Mouse (Mus musculus) hindbrain, embryonic 10.5 days (tissue): ENCODE measurements at regions not wholly inside any gene's neighbourhood (a gene's known extent, or its start where the extent isn't known, plus 50 kb on each side); places are given as distances from the start of the nearest gene placed in this dataset.

Experiments used
- DNase-seq: peaks from one replicate; pipeline ENCODE4 v3.0.0-alpha.2; 2017; ENCODE audit warnings: low spot score
- H3K27ac ChIP-seq: fragments of 300-500 bp; sonication (generic); 2 replicates; pipeline ENCODE4 v1.5.1; 2016; ENCODE audit warnings: mild to moderate bottlenecking, moderate library complexity
- H3K27me3 ChIP-seq: fragments of 300-500 bp; sonication (generic); 2 replicates; pipeline ENCODE4 v1.6.1; 2016; ENCODE audit warnings: mild to moderate bottlenecking; ENCODE audit not compliant: poor library complexity, insufficient read depth, severe bottlenecking
- H3K36me3 ChIP-seq: fragments of 300-500 bp; sonication (generic); 2 replicates; pipeline ENCODE4 v1.6.1; 2016; ENCODE audit warnings: mild to moderate bottlenecking, moderate library complexity
- H3K4me1 ChIP-seq: fragments of 300-500 bp; sonication (generic); replicated peaks from 2 replicates; pipeline ENCODE4 v1.6.1; 2016; ENCODE audit warnings: mild to moderate bottlenecking
- H3K4me3 ChIP-seq: fragments of 300-500 bp; sonication (generic); 2 replicates; pipeline ENCODE4 v1.5.1; 2016; ENCODE audit warnings: mild to moderate bottlenecking, moderate library complexity
- H3K9me3 ChIP-seq: fragments of 300-500 bp; sonication (generic); 2 replicates; pipeline ENCODE4 v1.6.1; 2016; ENCODE audit warnings: mild to moderate bottlenecking, moderate library complexity
- WGBS: fragments of 180-500 bp; shearing (Covaris S2); methylation state at CpG from one replicate; pipeline ENCODE4 v1.1.7; 2016; 5-methylcytosine and 5-hydroxymethylcytosine counted together

- H3K27ac ChIP-seq = no peak overlapping the region
These were observed 208.3 kb downstream of the Bcl2l11 start for GRCm38 (mm10) chr2:128334143-128334470.

GRCm38 (mm10) chr2:128334757-128335500, 209.1 kb downstream of the Bcl2l11 start:
- Histone ChIP-seq H3K27me3 (peaks cover 14% of the 10 kb centered on the region; the same call in 1 of the 2 replicates), H3K9me3 (no peaks in the 10 kb centered on the region), H3K4me1 (peaks cover 58% of the 10 kb centered on the region), H3K36me3 (no peaks in the 10 kb centered on the region), H3K27ac (no peak overlapping the region), H3K4me3 (no peak overlapping the region)
- no peak for DNase-seq
- WGBS = 64% methylated on average over 7 of the region's 7 CpGs

More at GRCm38 (mm10) chr2:128334143-128334470, 208.3 kb downstream of the Bcl2l11 start:
- WGBS = 81% methylated on average over 2 of the region's 2 CpGs
- peaks cover 50% of the 10 kb centered on the region for H3K4me1 ChIP-seq
- H3K36me3 ChIP-seq = no peaks in the 10 kb centered on the region
- DNase-seq = no peak
- no peak overlapping the region for H3K4me3 ChIP-seq
- peaks cover 14% of the 10 kb centered on the region; the same call in 1 of the 2 replicates for H3K27me3 ChIP-seq
- no peaks in the 10 kb centered on the region for H3K9me3 ChIP-seq

GRCm38 (mm10) chr2:128337192-128337591, 211.4 kb downstream of the Bcl2l11 start:
- Histone ChIP-seq H3K27me3 (peaks cover 14% of the 10 kb centered on the region; the same call in 1 of the 2 replicates), H3K9me3 (no peaks in the 10 kb centered on the region), H3K36me3 (no peaks in the 10 kb centered on the region), H3K4me3 (no peak overlapping the region), H3K4me1 (peaks cover 55% of the 10 kb centered on the region), H3K27ac (no peak overlapping the region)
- DNase-seq = no peak

GRCm38 (mm10) chr2:128337791-128338190, 212.0 kb downstream of the Bcl2l11 start:
- no peak overlapping the region for H3K4me3 ChIP-seq
- WGBS = 88% methylated on average over 5 of the region's 5 CpGs
- H3K27me3 ChIP-seq = peaks cover 10% of the 10 kb centered on the region; the same call in 1 of the 2 replicates
- DNase-seq = no peak
- H3K27ac ChIP-seq = no peak overlapping the region
- H3K9me3 ChIP-seq = no peaks in the 10 kb centered on the region
- H3K36me3 ChIP-seq = no peaks in the 10 kb centered on the region
- peaks cover 53% of the 10 kb centered on the region for H3K4me1 ChIP-seq

GRCm38 (mm10) chr2:128338474-128338873, 212.6 kb downstream of the Bcl2l11 start:
- WGBS = 93% methylated on average over 4 of the region's 4 CpGs
- no peaks in the 10 kb centered on the region for H3K36me3 ChIP-seq

GRCm38 (mm10) chr2:128339061-128339642, 213.3 kb downstream of the Bcl2l11 start:
- peak overlapping the region; percentile 74 for H3K27ac ChIP-seq
- DNase-seq = peak; percentile 27
- peaks cover 46% of the 10 kb centered on the region for H3K4me1 ChIP-seq
- 0 out of 2 replicates have a peak, but pooled peaks cover 3% of the 10 kb centered on the region for H3K27me3 ChIP-seq
- H3K36me3 ChIP-seq = no peaks in the 10 kb centered on the region
- 30% methylated on average over 8 of the region's 8 CpGs for WGBS
- no peaks in the 10 kb centered on the region for H3K9me3 ChIP-seq
- H3K4me3 ChIP-seq = no peak overlapping the region

More at GRCm38 (mm10) chr2:128338474-128338873, 212.6 kb downstream of the Bcl2l11 start:
- H3K27me3 ChIP-seq = peaks cover 3% of the 10 kb centered on the region; the same call in 1 of the 2 replicates
- H3K4me3 ChIP-seq = no peak overlapping the region
- H3K9me3 ChIP-seq = no peaks in the 10 kb centered on the region
- H3K27ac ChIP-seq = peak overlapping the region; percentile 74
- H3K4me1 ChIP-seq = peaks cover 49% of the 10 kb centered on the region
- DNase-seq = no peak

- Histone ChIP-seq H3K4me1 (peaks cover 41% of the 10 kb centered on the region), H3K4me3 (no peak overlapping the region), H3K36me3 (no peaks in the 10 kb centered on the region), H3K27ac (peak overlapping the region; percentile 73), H3K9me3 (no peaks in the 10 kb centered on the region), H3K27me3 (0 out of 2 replicates have a peak, but pooled peaks cover 3% of the 10 kb centered on the region)
- peak; percentile 32 for DNase-seq
- WGBS = 40% methylated on average over 19 of the region's 19 CpGs
These were observed 214.0 kb downstream of the Bcl2l11 start for GRCm38 (mm10) chr2:128339643-128340487.

- Histone ChIP-seq H3K27ac (peak overlapping the region; percentile 73), H3K9me3 (no peaks in the 10 kb centered on the region), H3K4me1 (peaks cover 33% of the 10 kb centered on the region), H3K27me3 (no peaks in the 10 kb centered on the region), H3K36me3 (no peaks in the 10 kb centered on the region), H3K4me3 (no peak overlapping the region)
- 94% methylated on average over 5 of the region's 5 CpGs for WGBS
- DNase-seq = no peak
These were observed 214.9 kb downstream of the Bcl2l11 start for GRCm38 (mm10) chr2:128340631-128341240.

- 83% methylated on average over 9 of the region's 9 CpGs for WGBS
- DNase-seq = no peak
- Histone ChIP-seq H3K9me3 (no peaks in the 10 kb centered on the region), H3K4me1 (peaks cover 28% of the 10 kb centered on the region), H3K27ac (0 out of 2 replicates have a peak overlapping the region, but pooled peaks have one; percentile 1), H3K27me3 (no peaks in the 10 kb centered on the region), H3K4me3 (no peak overlapping the region), H3K36me3 (no peaks in the 10 kb centered on the region)
These were observed 216.4 kb downstream of the Bcl2l11 start for GRCm38 (mm10) chr2:128342212-128342611.

- Histone ChIP-seq H3K4me1 (peaks cover 2% of the 10 kb centered on the region; the same call in 1 of the 2 replicates), H3K36me3 (no peaks in the 10 kb centered on the region), H3K4me3 (no peak overlapping the region), H3K27me3 (no peaks in the 10 kb centered on the region), H3K27ac (no peak overlapping the region), H3K9me3 (no peaks in the 10 kb centered on the region)
- no peak for DNase-seq
- 73% methylated on average over 11 of the region's 11 CpGs for WGBS
These were observed 219.7 kb downstream of the Bcl2l11 start for GRCm38 (mm10) chr2:128345557-128345956.

GRCm38 (mm10) chr2:128348556-128348955, 222.7 kb downstream of the Bcl2l11 start:
- no peak overlapping the region for H3K27ac ChIP-seq
- no peaks in the 10 kb centered on the region for H3K36me3 ChIP-seq
- WGBS = 70% methylated on average over 2 of the region's 2 CpGs
- DNase-seq = no peak
- no peaks in the 10 kb centered on the region for H3K9me3 ChIP-seq
- H3K27me3 ChIP-seq = no peaks in the 10 kb centered on the region
- H3K4me1 ChIP-seq = no peaks in the 10 kb centered on the region
- no peak overlapping the region for H3K4me3 ChIP-seq

GRCm38 (mm10) chr2:128351405-128351804, 225.6 kb downstream of the Bcl2l11 start:
- Histone ChIP-seq H3K27me3 (no peaks in the 10 kb centered on the region), H3K36me3 (no peaks in the 10 kb centered on the region), H3K9me3 (no peaks in the 10 kb centered on the region), H3K4me1 (no peaks in the 10 kb centered on the region), H3K27ac (no peak overlapping the region), H3K4me3 (no peak overlapping the region)
- 89% methylated on average over 16 of the region's 16 CpGs for WGBS
- no peak for DNase-seq
